Mouse (Mus musculus) neural tube, embryonic 13.5 days (tissue): ENCODE results near the gene Dpf3. TPM values are rescaled to one million over a fixed set of nuclear protein-coding genes. Genes with fewer than 3 reads are reported as not detected.
A peak's percentile ranks its signal among the peaks of the same experiment; 100 is the strongest.

Experiments used
- ATAC-seq: fragments of 200-750 bp; cut with Nextera tagmentation; 2 replicates; pipeline ENCODE4 v1.8.0; 2017; ENCODE audit warnings: low read depth, mild to moderate bottlenecking, moderate TSS enrichment, moderate library complexity
- H3K27ac ChIP-seq: fragments of 300-500 bp; sonication (generic); replicated peaks from 2 replicates; pipeline ENCODE4 v1.5.1; 2015; ENCODE audit warnings: moderate library complexity, mild to moderate bottlenecking, inconsistent platforms
- H3K27me3 ChIP-seq: fragments of 300-500 bp; sonication (generic); 2 replicates; pipeline ENCODE4 v1.6.1; 2015; ENCODE audit warnings: mild to moderate bottlenecking, inconsistent platforms
- H3K36me3 ChIP-seq: fragments of 300-500 bp; sonication (generic); 2 replicates; pipeline ENCODE4 v1.6.1; 2015; ENCODE audit warnings: mild to moderate bottlenecking, inconsistent platforms
- H3K4me1 ChIP-seq: fragments of 300-500 bp; sonication (generic); replicated peaks from 2 replicates; pipeline ENCODE4 v1.6.1; 2015; ENCODE audit warnings: inconsistent platforms
- H3K4me2 ChIP-seq: fragments of 300-500 bp; sonication (generic); 2 replicates; pipeline ENCODE4 v1.6.1; 2015; ENCODE audit warnings: inconsistent platforms, mild to moderate bottlenecking, moderate library complexity
- H3K4me3 ChIP-seq: fragments of 300-500 bp; sonication (generic); 2 replicates; pipeline ENCODE4 v1.5.1; 2015; ENCODE audit warnings: mild to moderate bottlenecking, inconsistent platforms
- H3K9ac ChIP-seq: fragments of 300-500 bp; sonication (generic); 2 replicates; pipeline ENCODE4 v1.6.1; 2015; ENCODE audit warnings: moderate library complexity, mild to moderate bottlenecking, inconsistent platforms
- H3K9me3 ChIP-seq: fragments of 300-500 bp; sonication (generic); 2 replicates; pipeline ENCODE4 v1.6.1; 2016; ENCODE audit warnings: inconsistent platforms
- WGBS: fragments of 180-500 bp; shearing (Covaris S2); methylation state at CpG from one replicate; pipeline ENCODE4 v1.1.7; 2015; 5-methylcytosine and 5-hydroxymethylcytosine counted together
- polyA plus RNA-seq: library from polyadenylated mRNA; unstranded; fragments of >200 nt; fragmentation: Nextera tagmentation; extraction: Ambion mirVana; gene quantifications from 2 replicates; pipeline ENCODE4 v1.2.1, GENCODE M21; 2015

Gene Dpf3
- polyA plus RNA-seq, 1 experiment from 2014 or later = 21.7 TPM

GRCm38 (mm10) chr12:83291915-83292314 is 195.6 kb downstream of the Dpf3 start:
- no peak for ATAC-seq
- peaks cover 8% of the 10 kb centered on the region for H3K36me3 ChIP-seq
- 85% methylated on average over 5 of the region's 5 CpGs for whole genome bisulfite sequencing
- no peak overlapping the region for H3K27ac ChIP-seq
- H3K9ac ChIP-seq = no peak overlapping the region
- H3K4me2 ChIP-seq = no peak overlapping the region
- H3K9me3 ChIP-seq = no peaks in the 10 kb centered on the region
- H3K27me3 ChIP-seq = no peaks in the 10 kb centered on the region
- H3K4me3 ChIP-seq = no peak overlapping the region
- H3K4me1 ChIP-seq = peaks cover 7% of the 10 kb centered on the region

DNA sequence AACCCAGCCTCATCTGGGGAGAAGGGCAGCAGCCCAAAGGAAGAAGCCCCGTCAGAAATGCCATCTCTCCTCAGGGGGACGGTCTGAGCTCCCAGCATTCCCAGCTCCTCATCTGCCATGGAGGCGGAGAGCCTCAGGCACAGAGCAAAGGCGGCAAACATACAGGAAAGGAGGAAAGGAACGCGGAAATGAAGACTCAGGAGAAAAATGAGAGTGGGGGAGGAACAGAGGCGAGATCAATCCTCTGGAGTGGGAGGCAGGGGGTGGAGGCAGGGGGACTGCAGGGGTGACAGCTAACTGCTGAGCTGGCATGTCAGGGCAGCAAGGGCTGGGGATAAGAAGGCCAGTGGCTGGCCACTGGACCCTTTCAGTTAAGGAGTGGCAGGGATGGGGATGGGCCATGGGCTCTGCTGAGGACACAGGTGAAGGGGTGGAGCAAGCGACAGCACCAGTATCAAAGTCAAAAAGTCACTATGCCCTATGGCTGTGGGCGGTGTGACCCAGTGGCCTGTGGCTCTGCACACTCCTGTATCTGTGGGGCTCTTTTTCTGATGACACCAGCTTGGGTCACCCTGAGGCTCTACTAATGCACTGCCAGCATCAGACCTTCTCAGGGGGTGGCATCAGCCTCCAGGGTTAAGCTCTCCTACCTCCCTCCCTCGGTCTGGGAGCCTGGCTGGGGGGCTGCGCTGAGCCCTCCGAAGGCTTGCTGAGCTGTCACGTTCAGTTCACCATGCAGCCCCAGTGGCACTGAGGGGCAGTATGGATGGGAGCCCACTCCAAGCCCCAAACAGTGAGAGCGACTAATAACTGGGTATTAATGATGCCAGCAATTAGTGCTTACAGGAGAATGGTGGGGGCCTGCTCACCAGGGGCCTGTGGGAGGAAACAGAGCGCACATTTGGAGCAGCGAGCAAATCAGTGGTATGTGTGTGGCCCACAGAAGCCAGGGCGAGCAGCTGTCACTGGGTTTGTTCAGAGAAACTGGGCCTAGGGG is 200.7 kb downstream of the Dpf3 start:
- no peaks in the 10 kb centered on the region for H3K9me3 ChIP-seq
- H3K4me2 ChIP-seq = no peak overlapping the region
- peak overlapping the region; percentile 38; the same call in 1 of the 2 replicates for H3K27ac ChIP-seq
- H3K9ac ChIP-seq = no peak overlapping the region
- ATAC-seq = peak; percentile 53
- no peaks in the 10 kb centered on the region for H3K27me3 ChIP-seq
- WGBS = 54% methylated on average over 17 of the region's 17 CpGs
- H3K4me1 ChIP-seq = peaks cover 11% of the 10 kb centered on the region
- H3K36me3 ChIP-seq = no peaks in the 10 kb centered on the region
- no peak overlapping the region for H3K4me3 ChIP-seq

DNA sequence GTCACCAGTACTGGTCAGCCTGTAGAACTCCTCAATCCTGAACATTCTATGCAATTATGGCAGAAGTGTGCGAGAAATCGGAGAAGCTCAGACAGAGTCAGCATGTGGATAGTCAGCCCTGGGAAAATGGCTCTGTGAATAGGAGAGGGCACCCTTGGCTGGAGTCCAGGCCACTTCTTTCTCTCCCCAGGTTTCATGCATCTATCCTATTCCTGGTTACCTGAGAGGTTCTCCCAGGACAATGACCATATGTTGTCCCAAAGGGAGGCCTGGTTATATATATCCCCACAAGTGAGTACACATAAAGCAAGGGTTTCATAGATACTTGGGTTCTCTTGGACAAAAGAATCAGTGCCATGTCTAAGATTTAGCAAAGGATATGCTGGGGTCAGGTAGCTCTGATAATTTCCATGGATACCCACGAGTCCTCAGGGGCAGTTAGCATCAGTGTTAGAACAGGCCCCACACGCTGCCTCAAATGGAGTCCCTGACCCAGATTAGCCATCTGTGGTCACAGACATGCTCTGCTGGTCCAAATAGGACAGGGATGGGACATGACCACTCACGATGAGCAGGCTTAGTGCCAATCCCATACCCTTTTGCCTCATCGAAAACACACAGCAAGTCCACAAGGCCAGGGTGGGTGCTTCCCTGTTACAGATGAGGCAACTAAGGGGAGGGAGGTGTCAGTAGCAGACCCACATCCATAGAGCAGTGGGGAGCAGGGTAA is 203.8 kb downstream of the Dpf3 start:
- no peak overlapping the region for H3K4me3 ChIP-seq
- H3K4me1 ChIP-seq = peaks cover 22% of the 10 kb centered on the region
- no peak overlapping the region for H3K4me2 ChIP-seq
- H3K27ac ChIP-seq = no peak overlapping the region
- H3K27me3 ChIP-seq = no peaks in the 10 kb centered on the region
- ATAC-seq = no peak
- no peak overlapping the region for H3K9ac ChIP-seq
- H3K9me3 ChIP-seq = no peaks in the 10 kb centered on the region
- WGBS = 87% methylated on average over 6 of the region's 6 CpGs
- H3K36me3 ChIP-seq = no peaks in the 10 kb centered on the region

- no peak overlapping the region for H3K4me3 ChIP-seq
- H3K4me2 ChIP-seq = no peak overlapping the region
- ATAC-seq = peak; percentile 62; the same call in 1 of the 2 replicates
- H3K9me3 ChIP-seq = no peaks in the 10 kb centered on the region
- whole genome bisulfite sequencing = 56% methylated on average over 11 of the region's 11 CpGs
- H3K9ac ChIP-seq = peak overlapping the region; percentile 3; the same call in 1 of the 2 replicates
- peaks cover 27% of the 10 kb centered on the region for H3K4me1 ChIP-seq
- no peaks in the 10 kb centered on the region for H3K27me3 ChIP-seq
- H3K27ac ChIP-seq = peak overlapping the region; percentile 80
- H3K36me3 ChIP-seq = no peaks in the 10 kb centered on the region
Observed at GRCm38 (mm10) chr12:83277537-83278441, 209.7 kb downstream of the Dpf3 start.

DNA sequence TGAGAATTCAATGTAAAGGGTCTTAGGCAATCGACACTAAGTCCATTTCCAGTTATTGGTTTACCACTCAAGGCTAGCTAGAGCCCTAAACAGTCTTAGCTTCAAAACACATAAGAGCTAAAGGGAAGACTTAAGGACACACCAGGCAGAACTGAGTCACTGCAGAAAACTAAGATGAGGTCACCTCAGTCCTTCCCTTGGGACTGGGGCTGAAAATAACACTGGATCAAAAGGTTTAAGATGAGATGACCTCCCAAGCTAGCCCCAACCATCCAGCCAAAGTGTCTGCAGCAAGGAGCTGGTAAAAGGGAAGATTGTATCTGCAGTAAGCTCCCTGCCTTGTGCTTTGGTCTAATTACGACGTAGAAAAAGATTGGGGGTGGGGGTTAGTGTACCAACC is 216.3 kb downstream of the Dpf3 start:
- H3K36me3 ChIP-seq = no peaks in the 10 kb centered on the region
- no peak overlapping the region for H3K27ac ChIP-seq
- peaks cover 15% of the 10 kb centered on the region; the same call in 1 of the 2 replicates for H3K4me1 ChIP-seq
- no peak overlapping the region for H3K4me3 ChIP-seq
- no peak for ATAC-seq
- WGBS = 93% methylated on average over 3 of the region's 3 CpGs
- no peaks in the 10 kb centered on the region for H3K9me3 ChIP-seq
- H3K9ac ChIP-seq = no peak overlapping the region
- no peak overlapping the region for H3K4me2 ChIP-seq
- no peaks in the 10 kb centered on the region for H3K27me3 ChIP-seq

- peaks cover 15% of the 10 kb centered on the region; the same call in 1 of the 2 replicates for H3K4me1 ChIP-seq
- H3K27me3 ChIP-seq = no peaks in the 10 kb centered on the region
- H3K27ac ChIP-seq = peak overlapping the region; percentile 64
- H3K4me2 ChIP-seq = no peak overlapping the region
- H3K9ac ChIP-seq = no peak overlapping the region
- WGBS = 63% methylated on average over 11 of the region's 11 CpGs
- H3K4me3 ChIP-seq = no peak overlapping the region
- peak; percentile 88 for ATAC-seq
- no peaks in the 10 kb centered on the region for H3K36me3 ChIP-seq
- H3K9me3 ChIP-seq = no peaks in the 10 kb centered on the region
Observed at GRCm38 (mm10) chr12:83268504-83268922, 219.0 kb downstream of the Dpf3 start.

DNA sequence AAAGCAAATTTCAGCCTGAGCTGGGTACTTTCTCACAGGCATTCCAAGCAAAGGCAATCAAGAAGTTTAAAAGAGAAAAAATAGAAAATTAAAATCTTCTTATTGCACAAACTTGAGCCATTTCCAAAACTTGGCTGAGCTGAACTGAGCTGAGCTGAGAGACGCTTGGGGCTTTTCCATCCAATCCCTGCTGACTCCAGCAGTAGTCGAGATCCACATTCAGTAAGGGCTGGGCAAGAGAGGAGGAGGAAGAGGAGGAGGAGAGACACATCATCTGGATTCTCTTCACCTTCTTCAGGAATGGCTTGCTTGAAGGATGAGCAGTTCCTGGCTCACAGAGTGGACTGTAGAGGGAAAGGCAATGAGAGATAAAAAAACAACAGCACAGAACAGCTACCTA is 227.0 kb downstream of the Dpf3 start:
- H3K27ac ChIP-seq = no peak overlapping the region
- H3K36me3 ChIP-seq = no peaks in the 10 kb centered on the region
- no peak overlapping the region for H3K4me3 ChIP-seq
- no peak overlapping the region for H3K4me2 ChIP-seq
- H3K27me3 ChIP-seq = no peaks in the 10 kb centered on the region
- H3K9me3 ChIP-seq = no peaks in the 10 kb centered on the region
- H3K9ac ChIP-seq = no peak overlapping the region
- WGBS = 91% methylated on average over 2 of the region's 2 CpGs
- no peaks in the 10 kb centered on the region for H3K4me1 ChIP-seq
- no peak for ATAC-seq

DNA sequence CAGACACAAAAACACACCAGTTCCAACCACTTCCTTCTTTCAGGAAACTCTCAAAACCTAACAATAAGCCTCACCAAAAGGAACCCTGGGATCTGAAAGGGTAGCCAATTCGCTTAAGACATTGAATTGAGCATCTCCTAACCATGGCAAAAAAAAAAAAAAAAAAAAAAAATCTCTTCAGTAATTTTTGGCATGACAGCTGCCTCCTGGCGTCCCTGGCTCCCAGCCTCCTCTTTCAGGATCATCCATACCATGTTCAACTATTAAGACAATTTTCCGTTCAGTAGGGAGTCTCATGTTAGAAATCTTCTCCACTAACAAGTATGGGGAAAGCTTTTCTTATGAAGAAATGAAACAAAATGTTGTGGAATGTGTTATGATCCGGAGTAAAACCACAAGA is 233.1 kb downstream of the Dpf3 start:
- no peaks in the 10 kb centered on the region for H3K36me3 ChIP-seq
- no peaks in the 10 kb centered on the region for H3K9me3 ChIP-seq
- H3K27me3 ChIP-seq = no peaks in the 10 kb centered on the region
- H3K4me3 ChIP-seq = no peak overlapping the region
- no peak overlapping the region for H3K27ac ChIP-seq
- H3K9ac ChIP-seq = no peak overlapping the region
- no peak for ATAC-seq
- H3K4me1 ChIP-seq = no peaks in the 10 kb centered on the region
- WGBS = 87% methylated on average over 4 of the region's 4 CpGs
- no peak overlapping the region for H3K4me2 ChIP-seq

GRCm38 (mm10) chr12:83249066-83249465 is 238.4 kb downstream of the Dpf3 start:
- WGBS = 84% methylated on average over 3 of the region's 3 CpGs
- Histone ChIP-seq H3K4me3 (no peak overlapping the region), H3K9ac (no peak overlapping the region), H3K36me3 (no peaks in the 10 kb centered on the region), H3K4me1 (no peaks in the 10 kb centered on the region), H3K27ac (no peak overlapping the region), H3K4me2 (no peak overlapping the region), H3K27me3 (no peaks in the 10 kb centered on the region), H3K9me3 (no peaks in the 10 kb centered on the region)
- no peak for ATAC-seq

DNA sequence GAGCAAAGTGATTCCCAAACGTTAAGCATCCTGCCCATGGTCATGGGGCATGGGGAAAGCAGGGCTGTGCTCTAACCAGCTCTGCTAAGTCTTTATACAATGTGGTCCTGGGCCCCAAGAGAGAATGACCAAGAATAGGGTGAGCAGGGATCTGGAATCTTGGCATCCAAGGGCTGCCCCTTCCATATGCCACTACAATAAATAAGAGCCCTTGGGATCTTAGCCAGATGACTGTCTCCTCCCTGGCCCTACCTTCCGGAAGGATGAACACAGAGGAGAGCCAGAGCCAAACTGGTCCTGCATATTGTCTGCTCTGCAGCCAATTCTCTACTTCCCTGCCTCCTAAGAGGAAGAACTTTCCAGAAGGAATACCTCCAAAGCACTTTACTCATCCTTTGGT is 238.9 kb downstream of the Dpf3 start:
- H3K27me3 ChIP-seq = no peaks in the 10 kb centered on the region
- no peak overlapping the region for H3K4me2 ChIP-seq
- H3K9ac ChIP-seq = no peak overlapping the region
- no peak overlapping the region for H3K4me3 ChIP-seq
- no peaks in the 10 kb centered on the region for H3K4me1 ChIP-seq
- no peaks in the 10 kb centered on the region for H3K9me3 ChIP-seq
- WGBS = 79% methylated on average over 2 of the region's 2 CpGs
- no peak for ATAC-seq
- H3K27ac ChIP-seq = no peak overlapping the region
- no peaks in the 10 kb centered on the region for H3K36me3 ChIP-seq

GRCm38 (mm10) chr12:83247669-83248068 is 239.8 kb downstream of the Dpf3 start:
- 84% methylated on average over 3 of the region's 3 CpGs for WGBS
- Histone ChIP-seq H3K9ac (no peak overlapping the region), H3K27me3 (no peaks in the 10 kb centered on the region), H3K36me3 (no peaks in the 10 kb centered on the region), H3K4me2 (no peak overlapping the region), H3K4me3 (no peak overlapping the region), H3K4me1 (no peaks in the 10 kb centered on the region), H3K27ac (no peak overlapping the region), H3K9me3 (no peaks in the 10 kb centered on the region)
- ATAC-seq = no peak
